Mouse (Mus musculus): ENCODE data around the gene Gmeb1. TPM values are rescaled to one million over a fixed set of nuclear protein-coding genes. Genes with fewer than 3 reads are reported as not detected.
A peak's percentile ranks its signal among the peaks of the same experiment; 100 is the strongest.

Gene Gmeb1
- polyA plus RNA-seq, 1 experiment from 2014 or later, result 47.1 TPM

- 71% methylated on average over 2 of the region's 2 CpGs for WGBS
- Histone ChIP-seq H3K9me3 (no peaks in the 10 kb centered on the region), H3K4me2 (peak overlapping the region; percentile 81), H3K27me3 (no peaks in the 10 kb centered on the region), H3K4me1 (replicated peaks) (peaks cover 13% of the 10 kb centered on the region), H3K27ac (no peak overlapping the region), H3K36me3 (peaks cover 5% of the 10 kb centered on the region; the same call in 1 of the 2 replicates), H3K4me3 (replicated peaks) (peak overlapping the region; percentile 59; the same call in 1 of the 2 replicates), H3K9ac (replicated peaks) (0 out of 2 replicates have a peak overlapping the region, but pooled peaks have one; percentile 18)
- no peak for ATAC-seq (ENCODE audit: insufficient number of reproducible peaks, insufficient read depth, low FRiP score, low TSS enrichment, low read depth)
Measured at GRCm38 (mm10) chr4:132273166-132273565, 11.8 kb upstream of the Gmeb1 start.

DNA sequence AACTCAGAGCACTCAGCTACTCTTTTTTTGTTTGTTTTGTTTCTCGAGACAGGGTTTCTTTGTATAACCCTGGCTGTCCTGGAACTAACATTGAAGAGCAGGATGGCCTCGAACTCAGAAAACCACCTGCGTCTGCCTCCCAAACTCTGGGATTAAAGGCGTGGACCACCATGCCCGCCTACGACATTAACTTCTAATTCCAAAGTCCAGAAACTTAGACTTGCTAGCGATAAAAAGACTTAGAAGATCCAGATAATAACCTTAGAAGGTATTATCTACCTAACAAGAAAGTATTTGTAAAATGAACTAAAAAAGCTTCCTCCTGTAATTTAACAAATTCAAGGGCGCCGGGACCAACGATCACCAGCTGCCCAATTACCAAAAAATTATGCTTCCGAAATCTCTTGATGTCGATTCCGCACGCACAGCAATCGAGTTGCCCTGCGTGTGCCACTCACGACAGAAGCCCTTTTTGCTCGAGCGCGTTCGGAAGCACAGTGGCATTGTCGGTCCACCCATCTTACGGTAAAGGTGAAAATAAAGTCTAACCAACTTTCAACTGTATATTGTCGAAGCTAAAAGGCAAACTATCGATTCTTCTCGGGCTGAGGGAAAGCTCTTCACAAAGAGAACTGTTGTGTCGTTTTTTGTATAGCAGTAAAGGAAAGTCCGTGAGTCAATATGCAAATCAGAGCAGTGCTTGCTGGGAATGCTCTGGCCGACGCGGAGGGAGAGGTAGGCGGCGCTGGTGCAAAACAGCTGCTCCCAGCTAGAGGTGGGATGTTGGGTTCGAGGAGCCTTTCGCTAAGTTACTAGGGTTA, 8.5 kb upstream of the Gmeb1 start:
- no peaks in the 10 kb centered on the region for H3K9me3 ChIP-seq
- peak overlapping the region; percentile 47 for H3K4me2 ChIP-seq
- peak overlapping the region; percentile 50; the same call in 1 of the 2 replicates for H3K9ac ChIP-seq (replicated peaks)
- no peaks in the 10 kb centered on the region for H3K27me3 ChIP-seq
- no peaks in the 10 kb centered on the region for H3K36me3 ChIP-seq
- under 1% methylated on average over 35 of the region's 35 CpGs for WGBS
- peak overlapping the region; percentile 17; the same call in 1 of the 2 replicates for H3K4me3 ChIP-seq (replicated peaks)
- H3K4me1 ChIP-seq (replicated peaks), result peaks cover 5% of the 10 kb centered on the region
- ATAC-seq (ENCODE audit: insufficient number of reproducible peaks, insufficient read depth, low FRiP score, low TSS enrichment, low read depth), result peak; percentile 77
- peak overlapping the region; percentile 94 for H3K27ac ChIP-seq

- WGBS, result 10% methylated on average over 6 of the region's 6 CpGs
- H3K4me1 ChIP-seq (replicated peaks), result peaks cover 5% of the 10 kb centered on the region
- no peak; the same call in 1 of the 2 replicates for ATAC-seq (ENCODE audit: insufficient number of reproducible peaks, insufficient read depth, low FRiP score, low TSS enrichment, low read depth)
- no peak overlapping the region for H3K9ac ChIP-seq (replicated peaks)
- no peak overlapping the region for H3K4me3 ChIP-seq (replicated peaks)
- H3K9me3 ChIP-seq, result no peaks in the 10 kb centered on the region
- no peak overlapping the region for H3K4me2 ChIP-seq
- no peaks in the 10 kb centered on the region for H3K27me3 ChIP-seq
- 0 out of 2 replicates have a peak overlapping the region, but pooled peaks have one; percentile 41 for H3K27ac ChIP-seq
- H3K36me3 ChIP-seq, result no peaks in the 10 kb centered on the region
Measured at GRCm38 (mm10) chr4:132268871-132269739, 7.7 kb upstream of the Gmeb1 start.

DNA sequence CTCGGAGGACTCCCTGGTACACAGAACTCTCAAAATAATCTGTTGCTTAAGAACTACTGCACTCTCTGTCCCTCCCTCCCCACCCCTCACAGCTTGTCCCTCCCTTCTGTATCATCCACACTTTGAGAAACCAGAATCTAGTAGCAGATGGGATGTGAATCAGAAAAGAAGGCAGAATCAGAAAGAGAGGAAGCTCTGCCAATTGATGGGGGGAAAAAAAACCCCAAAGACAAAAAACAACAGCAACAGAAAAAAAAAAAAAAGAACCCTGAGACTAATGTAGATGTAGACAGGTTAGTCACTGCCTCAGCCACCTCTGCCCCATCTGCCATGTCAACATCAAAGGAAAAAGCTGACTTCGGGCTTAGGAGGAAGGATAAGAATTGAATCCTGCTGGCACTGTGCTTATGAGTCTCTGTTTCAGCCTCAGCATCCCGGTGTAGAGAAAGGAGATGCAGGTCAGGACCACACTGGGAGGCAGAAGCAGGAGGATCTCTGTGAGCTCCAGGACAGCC, 5.5 kb upstream of the Gmeb1 start:
- Histone ChIP-seq H3K4me2 (no peak overlapping the region), H3K9me3 (no peaks in the 10 kb centered on the region), H3K27me3 (no peaks in the 10 kb centered on the region), H3K36me3 (no peaks in the 10 kb centered on the region), H3K9ac (replicated peaks) (no peak overlapping the region), H3K27ac (no peak overlapping the region), H3K4me3 (replicated peaks) (no peak overlapping the region), H3K4me1 (replicated peaks) (no peaks in the 10 kb centered on the region)
- no peak for ATAC-seq (ENCODE audit: insufficient number of reproducible peaks, insufficient read depth, low FRiP score, low TSS enrichment, low read depth)
- WGBS, result 85% methylated on average over 3 of the region's 3 CpGs

DNA sequence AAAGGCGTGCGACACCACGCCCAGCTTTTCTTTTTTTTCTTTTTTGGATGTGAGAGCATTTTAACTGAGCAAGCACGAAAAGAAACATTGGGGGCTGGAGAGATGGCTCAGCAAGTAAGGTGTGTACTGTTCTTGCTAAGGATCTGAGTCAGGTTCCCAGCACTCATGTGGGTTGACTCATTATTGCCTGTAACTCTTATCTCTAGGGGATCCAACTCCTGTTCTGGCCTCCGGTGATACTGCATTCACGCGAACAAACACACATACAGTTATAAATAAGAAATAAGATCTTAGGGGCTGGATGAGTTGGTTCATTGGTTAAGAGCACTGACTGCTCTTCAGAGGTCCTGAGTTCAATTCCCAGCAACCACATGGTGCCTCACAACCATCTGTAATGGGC, 1.9 kb upstream of the Gmeb1 start:
- Histone ChIP-seq H3K4me1 (replicated peaks) (peaks cover 14% of the 10 kb centered on the region), H3K36me3 (no peaks in the 10 kb centered on the region), H3K9ac (replicated peaks) (no peak overlapping the region), H3K4me2 (no peak overlapping the region), H3K9me3 (no peaks in the 10 kb centered on the region), H3K27ac (no peak overlapping the region), H3K4me3 (replicated peaks) (no peak overlapping the region), H3K27me3 (no peaks in the 10 kb centered on the region)
- 96% methylated on average over 7 of the region's 7 CpGs for WGBS
- ATAC-seq (ENCODE audit: insufficient number of reproducible peaks, insufficient read depth, low FRiP score, low TSS enrichment, low read depth), result no peak

GRCm38 (mm10) chr4:132262358-132262616, 885 bp upstream of the Gmeb1 start:
- Histone ChIP-seq H3K36me3 (no peaks in the 10 kb centered on the region), H3K4me2 (no peak overlapping the region), H3K27me3 (no peaks in the 10 kb centered on the region), H3K27ac (no peak overlapping the region; the same call in 1 of the 2 replicates), H3K9ac (replicated peaks) (no peak overlapping the region), H3K4me1 (replicated peaks) (peaks cover 14% of the 10 kb centered on the region), H3K4me3 (replicated peaks) (no peak overlapping the region), H3K9me3 (no peaks in the 10 kb centered on the region)
- no peak for ATAC-seq (ENCODE audit: insufficient number of reproducible peaks, insufficient read depth, low FRiP score, low TSS enrichment, low read depth)
- 79% methylated on average over 5 of the region's 5 CpGs for WGBS

DNA sequence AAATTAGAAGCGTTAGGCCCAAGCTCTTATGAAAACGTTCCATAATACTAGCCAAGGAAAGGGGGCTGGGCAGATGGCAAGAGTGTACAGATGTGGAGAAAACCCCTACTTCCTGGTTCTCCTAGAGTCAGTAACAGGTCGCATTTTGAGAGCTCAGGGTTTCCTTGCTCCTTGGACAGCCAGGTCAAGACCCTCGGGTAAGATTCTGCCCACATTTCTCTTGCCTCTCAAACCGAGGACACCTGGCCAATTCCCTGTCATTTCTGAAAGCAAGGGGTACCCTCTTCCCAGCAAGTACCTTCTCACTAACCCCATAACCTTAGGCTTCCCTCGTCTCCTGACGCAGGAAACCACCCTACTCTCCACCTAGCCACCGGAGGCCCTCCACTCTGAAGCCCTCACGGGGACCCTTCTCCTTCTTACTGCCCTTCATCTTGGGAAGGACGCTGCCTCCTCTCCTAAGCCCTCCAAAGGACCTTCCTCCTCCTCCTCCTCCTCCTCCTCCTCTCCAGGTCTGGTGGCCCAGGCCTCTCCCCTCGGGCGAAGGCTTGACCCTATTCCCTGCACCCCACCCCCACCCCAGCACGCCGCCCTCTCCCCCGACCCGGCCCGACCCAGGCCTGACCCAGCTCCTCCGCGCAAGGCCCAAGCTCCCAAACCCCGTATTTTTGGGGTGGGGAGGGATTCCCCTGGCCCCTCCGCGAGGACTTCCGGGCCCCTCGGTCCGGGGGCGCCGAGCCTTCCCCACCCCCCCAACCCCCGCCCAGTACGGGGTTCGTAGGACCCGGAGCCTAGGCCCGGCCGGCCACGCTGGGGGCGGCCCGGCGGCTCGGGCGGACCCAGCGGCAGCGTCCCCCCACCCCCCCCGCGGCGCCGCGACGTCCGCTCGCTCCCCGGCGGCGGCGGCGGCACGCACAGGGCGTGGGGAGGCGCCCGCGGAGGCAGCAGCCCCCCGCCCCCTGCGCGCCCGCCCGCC, 710 bp downstream of the Gmeb1 start:
- Histone ChIP-seq H3K4me2 (peak overlapping the region; percentile 83), H3K27me3 (no peaks in the 10 kb centered on the region), H3K9me3 (no peaks in the 10 kb centered on the region), H3K27ac (peak overlapping the region; percentile 96), H3K4me1 (replicated peaks) (peaks cover 14% of the 10 kb centered on the region), H3K4me3 (replicated peaks) (peak overlapping the region; percentile 85), H3K9ac (replicated peaks) (peak overlapping the region; percentile 97), H3K36me3 (no peaks in the 10 kb centered on the region)
- 4% methylated on average over 27 of the region's 64 CpGs for WGBS
- peak; percentile 62 for ATAC-seq (ENCODE audit: insufficient number of reproducible peaks, insufficient read depth, low FRiP score, low TSS enrichment, low read depth)

DNA sequence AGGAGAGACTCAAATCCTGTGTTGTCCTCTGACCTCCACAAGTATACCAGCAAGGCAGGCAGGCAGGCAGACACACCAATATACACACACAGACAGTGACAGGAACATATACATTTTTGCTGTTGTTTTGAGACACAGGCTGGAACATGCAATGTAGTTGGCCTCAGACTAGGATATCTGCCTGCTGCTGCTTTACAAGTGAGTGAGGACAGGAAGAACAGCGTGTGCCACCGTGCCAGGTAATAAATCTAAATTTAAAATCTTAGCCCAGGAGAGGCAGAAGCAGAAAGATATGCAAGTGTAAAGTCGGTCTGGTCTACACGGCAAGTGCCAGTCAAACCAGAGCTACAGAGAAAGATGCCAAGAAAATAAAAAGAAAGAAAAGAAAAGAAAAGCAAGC, 2.2 kb downstream of the Gmeb1 start:
- Histone ChIP-seq H3K27ac (no peak overlapping the region), H3K4me3 (replicated peaks) (peak overlapping the region; percentile 85; the same call in 1 of the 2 replicates)

GRCm38 (mm10) chr4:132256384-132256783, 5.0 kb downstream of the Gmeb1 start:
- H3K9ac ChIP-seq (replicated peaks), result no peak overlapping the region
- peaks cover 9% of the 10 kb centered on the region for H3K36me3 ChIP-seq
- H3K4me2 ChIP-seq, result no peak overlapping the region
- peaks cover 14% of the 10 kb centered on the region for H3K4me1 ChIP-seq (replicated peaks)
- H3K27ac ChIP-seq, result no peak overlapping the region
- no peak for ATAC-seq (ENCODE audit: insufficient number of reproducible peaks, insufficient read depth, low FRiP score, low TSS enrichment, low read depth)
- WGBS, result 95% methylated on average over 3 of the region's 3 CpGs
- no peak overlapping the region for H3K4me3 ChIP-seq (replicated peaks)
- H3K27me3 ChIP-seq, result no peaks in the 10 kb centered on the region
- H3K9me3 ChIP-seq, result no peaks in the 10 kb centered on the region

More for the DNA sequence above, 2.2 kb downstream of the Gmeb1 start:
- no peak for ATAC-seq (ENCODE audit: insufficient number of reproducible peaks, insufficient read depth, low FRiP score, low TSS enrichment, low read depth)
- Histone ChIP-seq H3K36me3 (no peaks in the 10 kb centered on the region), H3K4me2 (peak overlapping the region; percentile 83; the same call in 1 of the 2 replicates), H3K4me1 (replicated peaks) (peaks cover 14% of the 10 kb centered on the region), H3K27me3 (no peaks in the 10 kb centered on the region), H3K9me3 (no peaks in the 10 kb centered on the region), H3K9ac (replicated peaks) (no peak overlapping the region)
- WGBS, result 84% methylated on average over 4 of the region's 4 CpGs

DNA sequence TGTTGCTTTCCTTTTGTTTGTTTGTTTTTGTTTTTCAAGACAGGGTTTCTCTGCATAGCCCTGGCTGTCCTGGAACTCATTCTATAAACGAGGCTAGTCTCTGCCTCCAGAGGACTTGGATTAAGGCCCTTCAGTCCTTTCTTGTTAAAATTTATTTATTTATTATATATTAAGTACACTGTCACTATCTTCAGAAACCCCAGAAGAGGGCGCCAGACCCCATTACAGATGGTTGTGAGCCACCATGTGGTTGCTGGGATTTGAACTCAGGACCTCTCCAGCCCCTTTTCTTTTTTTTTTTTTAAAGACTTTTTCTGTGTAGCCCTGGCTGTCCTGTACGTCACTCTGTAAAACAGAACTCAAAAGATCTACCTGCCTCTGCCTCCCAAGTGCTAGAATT, 6.4 kb downstream of the Gmeb1 start:
- no peak overlapping the region for H3K4me3 ChIP-seq (replicated peaks)
- no peaks in the 10 kb centered on the region for H3K9me3 ChIP-seq
- H3K9ac ChIP-seq (replicated peaks), result no peak overlapping the region
- no peak overlapping the region for H3K27ac ChIP-seq
- H3K36me3 ChIP-seq, result peaks cover 23% of the 10 kb centered on the region
- peaks cover 9% of the 10 kb centered on the region for H3K4me1 ChIP-seq (replicated peaks)
- ATAC-seq (ENCODE audit: insufficient number of reproducible peaks, insufficient read depth, low FRiP score, low TSS enrichment, low read depth), result no peak
- H3K27me3 ChIP-seq, result no peaks in the 10 kb centered on the region
- H3K4me2 ChIP-seq, result no peak overlapping the region
- WGBS, result 76% methylated on average over 3 of the region's 3 CpGs

All from limb, embryonic 12.5 days (tissue).